Mouse (Mus musculus) embryonic fibroblast, embryonic 13.5 days (primary cell): ENCODE data around the gene Ndufa3. TPM values are rescaled to one million over a fixed set of nuclear protein-coding genes. Genes with fewer than 3 reads are reported as not detected.
"Not testable (repeated sequence)": the region's sequence is repeated elsewhere in the genome, so short reads cannot be mapped to it uniquely, and the experiment has no call there.

ENCODE experiments used
- H3K27ac ChIP-seq: 2 replicates; pipeline ENCODE4 v1.5.1; 2012; ENCODE audit warnings: low read length, control low read depth, inconsistent platforms; ENCODE audit not compliant: insufficient read depth
- H3K4me1 ChIP-seq: 2 replicates; pipeline ENCODE4 v1.6.1; 2011; ENCODE audit warnings: low read length; ENCODE audit not compliant: control insufficient read depth, insufficient read depth
- H3K4me3 ChIP-seq: 2 replicates; pipeline ENCODE4 v1.5.1; 2011; ENCODE audit warnings: mild to moderate bottlenecking, control low read depth, low read length; ENCODE audit not compliant: insufficient read depth
- CTCF ChIP-seq: IDR thresholded peaks from 2 replicates; pipeline ENCODE4 v1.5.1; 2011; ENCODE audit warnings: mild to moderate bottlenecking, control low read depth, low read length, moderate library complexity, borderline replicate concordance; ENCODE audit not compliant: insufficient read depth
- POLR2A ChIP-seq: IDR thresholded peaks from 2 replicates; pipeline ENCODE4 v1.6.1; 2011; ENCODE audit warnings: low read depth, mild to moderate bottlenecking, control low read depth, low read length, moderate library complexity
- polyA plus RNA-seq: library from polyadenylated mRNA; stranded (reverse); fragments of >200 nt; gene quantifications from 2 replicates; pipeline ENCODE4 v1.2.4, GENCODE M21; 2011; ENCODE audit warnings: low read depth; ENCODE audit not compliant: missing spikeins, insufficient read length

The Ndufa3 gene
- polyA plus RNA-seq, 1 experiment: 386 TPM

- TF ChIP-seq POLR2A: no peak
- no peak for TF ChIP-seq CTCF
- no peaks in the 10 kb centered on the region for H3K4me1 ChIP-seq
- H3K4me3 ChIP-seq: no peak overlapping the region
- H3K27ac ChIP-seq: no peak overlapping the region
Measured at GRCm38 (mm10) chr7:3586255-3586654, 30.9 kb upstream of the Ndufa3 start.

GRCm38 (mm10) chr7:3587292-3587691 is 29.9 kb upstream of the Ndufa3 start:
- Histone ChIP-seq H3K4me1 (no peaks in the 10 kb centered on the region), H3K4me3 (no peak overlapping the region), H3K27ac (no peak overlapping the region)
- TF ChIP-seq CTCF (no peak), POLR2A (no peak)

- Histone ChIP-seq H3K4me3 (no peak overlapping the region), H3K27ac (no peak overlapping the region), H3K4me1 (no peaks in the 10 kb centered on the region)
- no peak for TF ChIP-seq CTCF
- TF ChIP-seq POLR2A: no peak
Measured at GRCm38 (mm10) chr7:3590550-3590949, 26.6 kb upstream of the Ndufa3 start.

- no peaks in the 10 kb centered on the region for H3K4me1 ChIP-seq
- TF ChIP-seq CTCF: no peak
- TF ChIP-seq POLR2A: no peak
Measured at GRCm38 (mm10) chr7:3591534-3591933, 25.6 kb upstream of the Ndufa3 start.

GRCm38 (mm10) chr7:3593855-3594254 is 23.3 kb upstream of the Ndufa3 start:
- TF ChIP-seq CTCF: no peak
- no peak for TF ChIP-seq POLR2A

More at GRCm38 (mm10) chr7:3591534-3591933, 25.6 kb upstream of the Ndufa3 start:
- no peak overlapping the region for H3K27ac ChIP-seq
- no peak overlapping the region for H3K4me3 ChIP-seq

GRCm38 (mm10) chr7:3594686-3595085 is 22.5 kb upstream of the Ndufa3 start:
- Histone ChIP-seq H3K4me3 (no peak overlapping the region), H3K4me1 (no peaks in the 10 kb centered on the region), H3K27ac (no peak overlapping the region)
- TF ChIP-seq POLR2A (no peak), CTCF (no peak)

More at GRCm38 (mm10) chr7:3593855-3594254, 23.3 kb upstream of the Ndufa3 start:
- H3K4me3 ChIP-seq: no peak overlapping the region
- no peak overlapping the region for H3K27ac ChIP-seq
- no peaks in the 10 kb centered on the region for H3K4me1 ChIP-seq

- TF ChIP-seq CTCF (no peak), POLR2A (no peak)
- Histone ChIP-seq H3K4me3 (no peak overlapping the region), H3K4me1 (no peaks in the 10 kb centered on the region), H3K27ac (no peak overlapping the region)
Measured at GRCm38 (mm10) chr7:3595146-3595545, 22.0 kb upstream of the Ndufa3 start.

- not testable (repeated sequence) for H3K27ac ChIP-seq, H3K4me1 ChIP-seq
Measured at GRCm38 (mm10) chr7:3597755-3598154, 19.4 kb upstream of the Ndufa3 start.

GRCm38 (mm10) chr7:3601119-3601518 is 16.1 kb upstream of the Ndufa3 start:
- Histone ChIP-seq H3K4me1 (no peaks in the 10 kb centered on the region), H3K4me3 (no peak overlapping the region), H3K27ac (no peak overlapping the region)
- TF ChIP-seq CTCF: no peak
- TF ChIP-seq POLR2A: no peak

More at GRCm38 (mm10) chr7:3597755-3598154, 19.4 kb upstream of the Ndufa3 start:
- H3K4me3 ChIP-seq: not testable (repeated sequence)

GRCm38 (mm10) chr7:3606798-3607197 is 10.4 kb upstream of the Ndufa3 start:
- H3K4me1 ChIP-seq: no peaks in the 10 kb centered on the region
- TF ChIP-seq CTCF (no peak), POLR2A (no peak)
- H3K27ac ChIP-seq: no peak overlapping the region
- H3K4me3 ChIP-seq: no peak overlapping the region

GRCm38 (mm10) chr7:3607391-3607790 is 9.8 kb upstream of the Ndufa3 start:
- Histone ChIP-seq H3K4me1 (no peaks in the 10 kb centered on the region), H3K4me3 (no peak overlapping the region), H3K27ac (no peak overlapping the region)
- TF ChIP-seq POLR2A: no peak
- TF ChIP-seq CTCF: no peak
